Mouse (Mus musculus) heart, adult 2 months (tissue): ENCODE measurements around the gene Wdsub1. TPM values are rescaled to one million over a fixed set of nuclear protein-coding genes. Genes with fewer than 3 reads are reported as not detected.

Source experiments
- DNase-seq, 2 experiments: peaks; one replicate each; pipeline ENCODE4 v3.0.0; 2021
- H3K27ac ChIP-seq: fragments of 200-600 bp; 2 replicates; pipeline ENCODE4 v1.8.1; 2022
- H3K27me3 ChIP-seq: fragments of 200-500 bp; 2 replicates; pipeline ENCODE4 v1.6.1; 2012; ENCODE audit warnings: mild to moderate bottlenecking, low read length, inconsistent platforms, mixed read lengths; ENCODE audit not compliant: control insufficient read depth, insufficient read depth
- H3K36me3 ChIP-seq: fragments of 200-500 bp; 2 replicates; pipeline ENCODE4 v1.6.1; 2012; ENCODE audit warnings: low read length, inconsistent platforms; ENCODE audit not compliant: control insufficient read depth, insufficient read depth
- H3K4me1 ChIP-seq: fragments of 200-500 bp; 2 replicates; pipeline ENCODE4 v1.6.1; 2011; ENCODE audit warnings: low read length; ENCODE audit not compliant: control insufficient read depth, insufficient read depth
- H3K4me3 ChIP-seq: fragments of 200-600 bp; 2 replicates; pipeline ENCODE4 v1.8.1; 2022
- H3K79me2 ChIP-seq: fragments of 200-500 bp; replicated peaks from 2 replicates; pipeline ENCODE4 v1.6.1; 2012; ENCODE audit warnings: mild to moderate bottlenecking, inconsistent platforms, low read length, moderate library complexity, mixed read lengths; ENCODE audit not compliant: control insufficient read depth, insufficient read depth
- H3K9ac ChIP-seq: fragments of 200-500 bp; 2 replicates; pipeline ENCODE4 v1.6.1; 2012; ENCODE audit warnings: low read depth, mild to moderate bottlenecking, control low read depth, inconsistent platforms, low read length, mixed read lengths
- CTCF ChIP-seq: fragments of 200-600 bp; IDR thresholded peaks from 2 replicates; pipeline ENCODE4 v1.8.1; 2022; ENCODE audit warnings: antibody characterized with exemption, mild to moderate bottlenecking, moderate library complexity
- EP300 ChIP-seq: fragments of 200-500 bp; IDR thresholded peaks from 2 replicates; pipeline ENCODE4 v1.6.1; 2011; ENCODE audit warnings: low read depth, low read length, control low read depth; ENCODE audit not compliant: insufficient read depth
- POLR2A ChIP-seq: fragments of 200-500 bp; IDR thresholded peaks from 2 replicates; pipeline ENCODE4 v1.6.1; 2011; ENCODE audit warnings: mild to moderate bottlenecking, low read depth, low read length, control low read depth; ENCODE audit not compliant: insufficient read depth
- WGBS: fragments of 180-500 bp; shearing (Covaris S2); methylation state at CpG from one replicate; pipeline ENCODE4 v1.1.7; 2018; 5-methylcytosine and 5-hydroxymethylcytosine counted together
- intact Hi-C: fragments of 180-260 bp; cut with DNase I; formaldehyde crosslinking; loops from one replicate; pipeline ENCODE4 v1.15.1; 2025
- polyA plus RNA-seq: library from polyadenylated mRNA; depleted of rRNA; stranded (reverse); fragments of >200 nt; gene quantifications from 2 replicates; pipeline ENCODE4 v1.2.3, GENCODE M21; 2012
- total RNA-seq, 2 experiments: library from RNA; stranded (reverse); gene quantifications; 2 replicates each; pipeline ENCODE4 v1.2.3; 2021

Wdsub1 gene
- total and polyA plus RNA-seq, 3 experiments, result 21.4 to 47.7 (median 22.1) TPM

DNA sequence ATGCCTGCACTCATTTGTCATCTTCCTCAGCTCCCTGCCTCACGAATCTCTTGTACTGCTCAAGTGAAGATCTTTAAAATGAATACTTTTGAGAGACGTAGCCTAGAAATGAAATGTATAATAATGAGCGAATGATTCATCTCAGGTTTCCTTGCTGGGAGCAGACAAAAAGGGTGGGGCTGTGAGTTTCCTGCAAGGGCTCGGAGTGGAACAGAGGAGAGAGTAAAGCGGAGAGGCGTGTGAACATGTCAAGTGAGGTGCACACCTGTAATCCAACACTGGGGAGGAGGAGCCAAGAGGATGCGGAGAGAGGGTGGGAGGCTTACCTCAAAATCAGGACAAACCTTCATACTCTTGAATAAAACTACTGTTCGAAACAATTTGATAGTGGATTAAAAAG, 14.4 kb upstream of the Wdsub1 start:
- TF ChIP-seq EP300 (no peak), POLR2A (no peak), CTCF (no peak)
- no peak overlapping the region for H3K9ac ChIP-seq
- no peaks in the 10 kb centered on the region for H3K27me3 ChIP-seq
- no peak for DNase-seq
- no peak overlapping the region for H3K4me3 ChIP-seq
- WGBS, result 74% methylated on average over 8 of the region's 8 CpGs
- H3K27ac ChIP-seq, result no peak overlapping the region
- H3K36me3 ChIP-seq, result no peaks in the 10 kb centered on the region; the same call in 1 of the 2 replicates
- intact Hi-C loops, result no loop called here
- no peaks in the 10 kb centered on the region for H3K4me1 ChIP-seq
- no peaks in the 10 kb centered on the region; the same call in 1 of the 2 replicates for H3K79me2 ChIP-seq

DNA sequence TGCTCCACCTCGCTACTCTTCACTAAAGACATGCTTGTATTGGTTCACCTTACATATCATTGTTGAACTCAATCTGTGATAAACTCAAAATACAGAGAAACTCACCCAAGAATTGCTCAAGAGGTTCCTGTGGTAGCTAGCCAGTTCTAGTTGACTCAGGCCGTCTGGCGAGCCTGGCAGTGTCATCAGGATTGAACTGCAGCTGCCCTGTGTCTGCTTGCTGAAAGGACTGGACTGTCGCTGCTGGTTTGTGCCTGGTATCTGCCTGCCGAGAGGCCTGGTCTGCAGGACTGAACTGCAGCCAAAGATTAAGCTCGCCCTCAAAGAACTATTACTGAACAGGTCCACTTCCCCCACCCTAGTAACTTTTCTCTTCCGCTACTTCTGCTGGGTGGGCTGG, 14.0 kb upstream of the Wdsub1 start:
- H3K9ac ChIP-seq, result no peak overlapping the region
- intact Hi-C loops, result no loop called here
- H3K4me1 ChIP-seq, result no peaks in the 10 kb centered on the region
- peak; percentile 28 to 32 for DNase-seq
- H3K79me2 ChIP-seq, result no peaks in the 10 kb centered on the region
- no peaks in the 10 kb centered on the region for H3K27me3 ChIP-seq
- H3K36me3 ChIP-seq, result no peaks in the 10 kb centered on the region; the same call in 1 of the 2 replicates
- H3K27ac ChIP-seq, result no peak overlapping the region
- no peak overlapping the region for H3K4me3 ChIP-seq
- TF ChIP-seq EP300, result no peak
- WGBS, result 54% methylated on average over 7 of the region's 7 CpGs

DNA sequence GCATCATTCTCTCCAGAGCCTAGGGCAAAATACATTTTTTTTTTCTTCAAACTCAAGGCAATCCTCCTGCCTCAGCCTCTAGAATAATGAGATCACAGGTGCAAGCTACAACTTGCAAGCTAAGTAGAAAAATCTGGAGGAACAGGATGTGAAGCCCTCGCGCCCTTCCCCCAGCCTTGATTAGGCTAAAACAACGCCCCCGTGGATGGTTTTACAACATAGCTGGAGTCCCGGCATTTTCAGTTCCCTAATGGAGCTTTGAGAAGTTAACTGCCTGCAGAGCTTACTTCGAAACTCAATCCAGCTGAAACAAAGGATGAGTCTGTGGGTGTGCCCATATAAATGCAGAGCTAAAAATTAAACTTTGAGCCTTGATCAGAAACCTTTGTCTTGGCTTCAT, 7.3 kb upstream of the Wdsub1 start:
- WGBS, result 73% methylated on average over 6 of the region's 6 CpGs
- no peak overlapping the region for H3K27ac ChIP-seq

DNA sequence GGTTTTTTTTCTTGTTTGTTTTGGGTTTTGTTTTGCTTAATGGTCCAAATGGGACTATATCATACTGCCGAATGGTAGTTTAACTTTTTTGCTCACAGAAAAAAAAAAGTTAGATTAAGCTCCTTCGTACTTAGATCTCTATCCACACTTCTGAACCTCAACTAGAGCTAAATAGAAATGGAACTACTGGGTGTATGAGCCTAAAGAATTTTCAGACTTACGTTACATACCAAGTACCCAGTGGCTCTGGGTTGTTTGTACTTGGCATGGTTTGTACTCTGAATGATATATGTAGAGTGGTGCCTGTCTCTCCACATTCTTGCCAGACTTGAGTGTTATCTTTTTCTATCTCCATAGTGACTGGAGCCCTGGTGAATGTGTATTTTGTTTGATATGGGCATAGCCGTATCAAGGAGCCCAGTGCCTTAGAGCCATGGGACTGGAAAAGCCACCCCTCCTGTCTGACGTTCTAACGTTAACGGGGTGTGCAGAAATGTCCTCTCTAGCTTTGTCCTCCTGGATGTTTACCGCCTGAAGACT, 421 bp upstream of the Wdsub1 start:
- H3K9ac ChIP-seq, result no peak overlapping the region
- no peaks in the 10 kb centered on the region for H3K79me2 ChIP-seq
- intact Hi-C loops, result loop anchor here (5.0 kb wide), 3 partner anchors 41 to 324 kb away; partner anchors contain the start of genes Baz2b and March7
- WGBS, result 58% methylated on average over 8 of the region's 8 CpGs
- no peaks in the 10 kb centered on the region for H3K36me3 ChIP-seq
- H3K27ac ChIP-seq, result peak overlapping the region; percentile 88
- peak overlapping the region; percentile 88 for H3K4me3 ChIP-seq
- H3K27me3 ChIP-seq, result no peaks in the 10 kb centered on the region
- no peak for DNase-seq
- TF ChIP-seq EP300 (no peak), POLR2A (no peak), CTCF (no peak)
- peaks cover 4% of the 10 kb centered on the region for H3K4me1 ChIP-seq

More for the DNA sequence above, 7.3 kb upstream of the Wdsub1 start:
- no peak overlapping the region for H3K4me3 ChIP-seq
- H3K9ac ChIP-seq, result no peak overlapping the region
- H3K36me3 ChIP-seq, result no peaks in the 10 kb centered on the region
- intact Hi-C loops, result no loop called here
- H3K79me2 ChIP-seq, result no peaks in the 10 kb centered on the region
- DNase-seq, result peak in 1 of 2 experiments; percentile 22
- no peak for TF ChIP-seq POLR2A
- no peak for TF ChIP-seq CTCF
- H3K27me3 ChIP-seq, result no peaks in the 10 kb centered on the region
- no peaks in the 10 kb centered on the region for H3K4me1 ChIP-seq

DNA sequence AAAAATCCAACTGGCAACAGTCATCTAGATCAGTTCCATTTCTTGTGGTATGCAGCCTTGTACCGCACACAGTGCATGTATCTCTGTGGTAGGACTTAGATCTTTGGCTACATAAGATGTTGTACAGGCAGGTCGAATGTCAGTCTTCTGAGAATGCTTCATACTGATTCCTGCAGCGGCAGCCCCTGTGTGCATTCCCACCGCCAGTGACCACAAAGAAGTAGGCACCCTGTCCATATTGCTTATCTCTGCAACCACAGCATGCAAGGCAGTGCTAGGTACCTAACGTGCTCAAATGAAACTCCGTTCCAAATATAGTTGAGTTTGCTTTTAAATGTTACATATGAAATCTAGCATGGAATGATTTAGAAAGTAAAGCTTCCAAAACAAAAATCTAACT, 987 bp downstream of the Wdsub1 start:
- no peak for TF ChIP-seq EP300
- TF ChIP-seq CTCF, result no peak
- no peak for TF ChIP-seq POLR2A
- H3K27me3 ChIP-seq, result no peaks in the 10 kb centered on the region
- no peak for DNase-seq
- no peaks in the 10 kb centered on the region for H3K36me3 ChIP-seq
- 48% methylated on average over 6 of the region's 6 CpGs for WGBS
- intact Hi-C loops, result loop anchor here (5.0 kb wide), 3 partner anchors 39 to 326 kb away; partner anchors contain the start of genes Baz2b and March7
- H3K79me2 ChIP-seq, result no peaks in the 10 kb centered on the region
- peak overlapping the region; percentile 88 for H3K4me3 ChIP-seq
- no peak overlapping the region for H3K9ac ChIP-seq
- peaks cover 4% of the 10 kb centered on the region for H3K4me1 ChIP-seq
- peak overlapping the region; percentile 88 for H3K27ac ChIP-seq

DNA sequence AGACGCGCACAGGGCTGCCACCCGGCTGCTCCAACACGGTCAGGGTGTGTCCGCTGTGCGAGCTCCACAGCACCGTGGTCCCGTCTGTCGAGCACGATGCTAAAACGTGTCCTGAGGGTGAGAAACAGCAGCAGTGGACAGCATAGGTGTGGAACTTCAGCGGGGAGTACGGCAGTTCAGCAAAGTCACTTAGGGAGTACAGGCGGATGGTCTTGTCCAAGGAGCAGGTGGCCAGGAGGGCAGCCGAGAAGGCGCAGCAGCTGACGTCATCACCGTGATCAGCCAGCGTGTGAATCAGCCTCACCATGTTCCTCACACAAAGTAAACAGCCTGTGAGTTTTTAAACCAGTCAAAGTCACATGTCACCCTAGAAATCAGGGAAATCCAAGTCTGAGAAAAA, 4.2 kb downstream of the Wdsub1 start:
- Histone ChIP-seq H3K36me3 (no peaks in the 10 kb centered on the region), H3K79me2 (no peaks in the 10 kb centered on the region), H3K9ac (no peak overlapping the region), H3K27ac (no peak overlapping the region), H3K4me1 (peaks cover 4% of the 10 kb centered on the region), H3K27me3 (no peaks in the 10 kb centered on the region), H3K4me3 (no peak overlapping the region)
- 77% methylated on average over 19 of the region's 19 CpGs for WGBS
- no peak for DNase-seq
- TF ChIP-seq POLR2A (no peak), EP300 (no peak), CTCF (no peak)
- intact Hi-C loops, result no loop called here

DNA sequence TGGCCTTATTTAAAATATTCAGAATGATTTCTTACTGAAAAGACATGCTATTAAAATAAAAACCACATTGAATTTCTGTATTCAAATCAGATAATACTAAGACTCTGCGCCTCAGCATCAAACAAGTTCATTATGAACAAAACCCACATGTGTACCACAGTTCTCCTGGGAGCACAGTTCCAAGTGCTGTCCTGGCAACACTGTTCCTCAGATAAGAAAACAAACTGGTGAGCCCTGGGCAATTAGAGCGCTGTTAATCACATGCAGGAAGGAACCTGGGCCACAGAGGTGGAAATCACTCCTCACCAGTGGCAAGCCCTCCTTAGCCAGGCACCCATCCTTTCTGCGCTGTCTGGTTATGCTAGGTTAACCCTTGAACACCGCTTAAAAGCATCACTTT, 5.1 kb downstream of the Wdsub1 start:
- H3K4me1 ChIP-seq, result peaks cover 4% of the 10 kb centered on the region
- no peak overlapping the region for H3K4me3 ChIP-seq
- no peak overlapping the region for H3K27ac ChIP-seq
- intact Hi-C loops, result no loop called here
- H3K36me3 ChIP-seq, result no peaks in the 10 kb centered on the region
- DNase-seq, result no peak
- H3K9ac ChIP-seq, result no peak overlapping the region
- H3K79me2 ChIP-seq, result no peaks in the 10 kb centered on the region
- H3K27me3 ChIP-seq, result no peaks in the 10 kb centered on the region
- WGBS, result 75% methylated on average over 4 of the region's 4 CpGs
- TF ChIP-seq POLR2A (no peak), EP300 (no peak), CTCF (no peak)
